Mouse (Mus musculus) heart, adult 2 months (tissue): Measurements from ENCODE around the gene Rrp7a.

Source experiments
- CTCF ChIP-seq: fragments of 200-600 bp; IDR thresholded peaks from 2 replicates; pipeline ENCODE4 v1.8.1; 2022; ENCODE audit warnings: antibody characterized with exemption, mild to moderate bottlenecking, moderate library complexity
- EP300 ChIP-seq: fragments of 200-500 bp; IDR thresholded peaks from 2 replicates; pipeline ENCODE4 v1.6.1; 2011; ENCODE audit warnings: low read depth, low read length, control low read depth; ENCODE audit not compliant: insufficient read depth
- POLR2A ChIP-seq: fragments of 200-500 bp; IDR thresholded peaks from 2 replicates; pipeline ENCODE4 v1.6.1; 2011; ENCODE audit warnings: mild to moderate bottlenecking, low read depth, low read length, control low read depth; ENCODE audit not compliant: insufficient read depth

GRCm38 (mm10) chr15:83170956-83171659 is 48.5 kb upstream of the Rrp7a start:
- TF ChIP-seq CTCF (no peak), POLR2A (no peak), EP300 (no peak)
